Mouse (Mus musculus) small intestine, adult 2 months (tissue): ENCODE measurements around the gene Celsr2.

ENCODE experiments used
- CTCF ChIP-seq: fragments of 200-500 bp; IDR thresholded peaks from 2 replicates; pipeline ENCODE4 v1.5.1; 2012; ENCODE audit warnings: low read depth, mild to moderate bottlenecking, control low read depth, inconsistent platforms, low read length, moderate library complexity, mixed read lengths; ENCODE audit not compliant: insufficient replicate concordance, insufficient read length; ENCODE audit errors: extremely low read depth
- POLR2A ChIP-seq: fragments of 200-500 bp; IDR thresholded peaks from 2 replicates; pipeline ENCODE4 v1.6.1; 2012; ENCODE audit warnings: low read depth, mild to moderate bottlenecking, control low read depth, inconsistent platforms, low read length, moderate library complexity

DNA sequence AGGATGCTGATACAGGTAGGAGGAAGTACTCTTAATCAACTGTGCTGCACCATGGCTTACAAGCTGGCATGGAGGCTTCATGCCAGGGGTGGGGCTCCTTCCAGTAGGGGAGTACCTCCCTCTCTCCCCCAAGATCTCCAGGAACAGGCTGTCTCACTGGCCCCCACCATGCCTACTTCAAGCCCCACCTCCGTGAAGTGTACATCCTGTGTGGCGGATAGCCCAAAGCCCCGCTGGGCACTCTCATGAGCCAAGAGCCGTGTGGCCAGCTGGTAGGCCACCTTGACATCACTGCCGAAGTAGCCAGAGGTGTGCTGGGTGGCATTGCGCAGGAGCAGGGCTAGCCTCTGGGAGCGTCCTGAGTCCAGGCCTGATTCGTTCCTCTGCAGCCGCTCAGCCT, 17.1 kb downstream of the Celsr2 start:
- TF ChIP-seq POLR2A = no peak
- no peak for TF ChIP-seq CTCF
